ENCODE assay signal across 15 mouse cellular contexts in genomic region chr16:10968299-10968698, GRCm38 (mm10).
DNase-seq lines count a peak whose midpoint lies in the region; ATAC-seq and TF ChIP-seq lines count a peak whose summit lies in the region.
"Had no signal": no experiment of that assay in that cellular context is flagged by ENCODE, and none has a peak within 500 bp of the region (broad histone marks: within the 10 kb centered on the region; RNA-seq: fewer than 3 reads in every experiment).

No protein-coding gene starts in this region.

- H3K4me1 ChIP-seq in limb, embryonic 15.5 days = peaks cover 20% of the 10 kb centered on the region
- no peaks in the 10 kb centered on the region for H3K4me1 ChIP-seq in limb, embryonic 10.5 days
- no peaks in the 10 kb centered on the region for H3K4me1 ChIP-seq in midbrain, postnatal 0 days (ENCODE audit: insufficient read depth, low read length)
- no peaks in the 10 kb centered on the region for H3K4me1 ChIP-seq in midbrain, embryonic 14.5 days (ENCODE audit: control insufficient read depth, insufficient read depth, low read length)
- no peaks in the 10 kb centered on the region for H3K4me1 ChIP-seq in forebrain, embryonic 16.5 days (replicated peaks; ENCODE audit: control insufficient read depth, insufficient read depth, low read length)

- H3K9ac ChIP-seq in limb, embryonic 15.5 days = no peak overlapping the region
- no peak overlapping the region for H3K9ac ChIP-seq in midbrain, postnatal 0 days (replicated peaks; ENCODE audit: low read length, poor library complexity, severe bottlenecking)
- no peak overlapping the region for H3K9ac ChIP-seq in midbrain, embryonic 14.5 days (replicated peaks; ENCODE audit: low read length)
- H3K9ac ChIP-seq in forebrain, embryonic 16.5 days (replicated peaks; ENCODE audit: low read depth, low read length) = no peak overlapping the region
- H3K9ac ChIP-seq: heart, embryonic 15.5 days; hindbrain, embryonic 13.5 days; liver, embryonic 13.5 days had no signal

- H3K4me3 ChIP-seq in limb, embryonic 15.5 days = no peak overlapping the region
- H3K4me3 ChIP-seq in limb, embryonic 10.5 days = no peak overlapping the region
- H3K4me3 ChIP-seq in midbrain, postnatal 0 days (ENCODE audit: low read depth, low read length) = no peak overlapping the region
- no peak overlapping the region for H3K4me3 ChIP-seq in midbrain, embryonic 14.5 days (replicated peaks; ENCODE audit: low read depth, low read length)
- no peak overlapping the region for H3K4me3 ChIP-seq in forebrain, embryonic 16.5 days (replicated peaks; ENCODE audit: low read length)
- H3K4me3 ChIP-seq: heart, embryonic 15.5 days; hindbrain, embryonic 13.5 days; liver, embryonic 13.5 days had no signal

- H3K27me3 ChIP-seq in limb, embryonic 15.5 days = no peaks in the 10 kb centered on the region
- no peaks in the 10 kb centered on the region for H3K27me3 ChIP-seq in limb, embryonic 10.5 days (ENCODE audit: low read depth, poor library complexity, severe bottlenecking)
- no peaks in the 10 kb centered on the region for H3K27me3 ChIP-seq in midbrain, postnatal 0 days (ENCODE audit: insufficient read depth, low read length)
- H3K27me3 ChIP-seq in midbrain, embryonic 14.5 days (ENCODE audit: control insufficient read depth, insufficient read depth, low read length) = no peaks in the 10 kb centered on the region
- H3K27me3 ChIP-seq in forebrain, embryonic 16.5 days (replicated peaks; ENCODE audit: control insufficient read depth, insufficient read depth, low read length) = no peaks in the 10 kb centered on the region
- H3K27me3 ChIP-seq: heart, embryonic 15.5 days; hindbrain, embryonic 13.5 days; liver, embryonic 13.5 days had no signal

- no peak for DNase-seq in limb, embryonic 10.5 days (ENCODE audit: low spot score)
- DNase-seq in midbrain, postnatal 0 days (ENCODE audit: low spot score) = peak; percentile 12
- no peak for DNase-seq in midbrain, embryonic 14.5 days
- DNase-seq in kidney, postnatal 10 days = peak; percentile 54
- DNase-seq: heart, adult 18-20 months; layer of hippocampus, adult 9-11 months; liver, embryonic 13.5 days; lung, postnatal 14 days had no signal

- 0 out of 2 replicates have a peak overlapping the region, but pooled peaks have one; percentile 38 for H3K27ac ChIP-seq in limb, embryonic 15.5 days
- no peak overlapping the region for H3K27ac ChIP-seq in limb, embryonic 10.5 days
- H3K27ac ChIP-seq in midbrain, postnatal 0 days (ENCODE audit: low read depth, low read length) = no peak overlapping the region
- no peak overlapping the region for H3K27ac ChIP-seq in midbrain, embryonic 14.5 days (replicated peaks; ENCODE audit: low read depth, low read length)
- H3K27ac ChIP-seq in forebrain, embryonic 16.5 days (ENCODE audit: low read length) = no peak overlapping the region
- H3K27ac ChIP-seq: heart, embryonic 15.5 days; hindbrain, embryonic 13.5 days; liver, embryonic 13.5 days had no signal

- no peak overlapping the region for H3K4me2 ChIP-seq in limb, embryonic 15.5 days
- no peak overlapping the region for H3K4me2 ChIP-seq in midbrain, postnatal 0 days (ENCODE audit: low read depth, low read length, poor library complexity, severe bottlenecking)
- no peak overlapping the region for H3K4me2 ChIP-seq in midbrain, embryonic 14.5 days (ENCODE audit: low read length)
- H3K4me2 ChIP-seq in forebrain, embryonic 16.5 days (ENCODE audit: low read length) = no peak overlapping the region
- H3K4me2 ChIP-seq: heart, embryonic 15.5 days; hindbrain, embryonic 13.5 days; liver, embryonic 13.5 days had no signal

- H3K36me3 ChIP-seq in limb, embryonic 15.5 days = peaks cover 31% of the 10 kb centered on the region
- peaks cover 34% of the 10 kb centered on the region for H3K36me3 ChIP-seq in limb, embryonic 10.5 days
- H3K36me3 ChIP-seq in midbrain, postnatal 0 days (ENCODE audit: insufficient read depth, low read length) = no peaks in the 10 kb centered on the region
- no peaks in the 10 kb centered on the region for H3K36me3 ChIP-seq in midbrain, embryonic 14.5 days (ENCODE audit: control insufficient read depth, insufficient read depth, low read length)
- H3K36me3 ChIP-seq in forebrain, embryonic 16.5 days (ENCODE audit: control insufficient read depth, insufficient read depth) = no peaks in the 10 kb centered on the region
- H3K36me3 ChIP-seq: G1E had no signal

- no peaks in the 10 kb centered on the region for H3K9me3 ChIP-seq in limb, embryonic 15.5 days
- no peaks in the 10 kb centered on the region for H3K9me3 ChIP-seq in limb, embryonic 10.5 days (replicated peaks)
- H3K9me3 ChIP-seq in midbrain, postnatal 0 days (ENCODE audit: low read length) = no peaks in the 10 kb centered on the region
- no peaks in the 10 kb centered on the region for H3K9me3 ChIP-seq in midbrain, embryonic 14.5 days (ENCODE audit: control insufficient read depth, low read length)
- H3K9me3 ChIP-seq in forebrain, embryonic 16.5 days (ENCODE audit: control insufficient read depth, low read length) = no peaks in the 10 kb centered on the region
- H3K9me3 ChIP-seq: G1E; heart, embryonic 15.5 days; hindbrain, embryonic 13.5 days; liver, embryonic 13.5 days had no signal

- ATAC-seq in limb, embryonic 15.5 days (ENCODE audit: insufficient number of reproducible peaks, low FRiP score, low TSS enrichment, low read depth) = no peak
- ATAC-seq in midbrain, postnatal 0 days (ENCODE audit: low FRiP score) = no peak
- ATAC-seq in midbrain, embryonic 14.5 days (ENCODE audit: low FRiP score, low TSS enrichment) = no peak
- ATAC-seq in cerebellum, adult (ENCODE audit: insufficient number of reproducible peaks, low FRiP score, low TSS enrichment) = no peak
- no peak for ATAC-seq in forebrain, embryonic 16.5 days
- ATAC-seq: intestine, embryonic 16.5 days had no signal

- WGBS in limb, embryonic 15.5 days = 92% methylated on average over 4 of the region's 4 CpGs
- WGBS in limb, embryonic 10.5 days = 87% methylated on average over 4 of the region's 4 CpGs
- WGBS in midbrain, postnatal 0 days = 74% methylated on average over 4 of the region's 4 CpGs
- 89% methylated on average over 4 of the region's 4 CpGs for WGBS in midbrain, embryonic 14.5 days
- WGBS in forebrain, embryonic 16.5 days = 79% methylated on average over 4 of the region's 4 CpGs

- TF ChIP-seq CTCF in midbrain, postnatal 0 days (IDR thresholded peaks at IDR 0.05) = no peak

Comparison
In these comparisons a context has a peak if more than half of its experiments do, and no peak if none do; other contexts are left out.
1. DNase-seq: peak in midbrain, postnatal 0 days (single experiment) and kidney, postnatal 10 days (single experiment); none in limb, embryonic 10.5 days (single experiment) and midbrain, embryonic 14.5 days (single experiment).